Comparison of ENCODE assay signal across 8 mouse cellular contexts in the genomic region with DNA sequence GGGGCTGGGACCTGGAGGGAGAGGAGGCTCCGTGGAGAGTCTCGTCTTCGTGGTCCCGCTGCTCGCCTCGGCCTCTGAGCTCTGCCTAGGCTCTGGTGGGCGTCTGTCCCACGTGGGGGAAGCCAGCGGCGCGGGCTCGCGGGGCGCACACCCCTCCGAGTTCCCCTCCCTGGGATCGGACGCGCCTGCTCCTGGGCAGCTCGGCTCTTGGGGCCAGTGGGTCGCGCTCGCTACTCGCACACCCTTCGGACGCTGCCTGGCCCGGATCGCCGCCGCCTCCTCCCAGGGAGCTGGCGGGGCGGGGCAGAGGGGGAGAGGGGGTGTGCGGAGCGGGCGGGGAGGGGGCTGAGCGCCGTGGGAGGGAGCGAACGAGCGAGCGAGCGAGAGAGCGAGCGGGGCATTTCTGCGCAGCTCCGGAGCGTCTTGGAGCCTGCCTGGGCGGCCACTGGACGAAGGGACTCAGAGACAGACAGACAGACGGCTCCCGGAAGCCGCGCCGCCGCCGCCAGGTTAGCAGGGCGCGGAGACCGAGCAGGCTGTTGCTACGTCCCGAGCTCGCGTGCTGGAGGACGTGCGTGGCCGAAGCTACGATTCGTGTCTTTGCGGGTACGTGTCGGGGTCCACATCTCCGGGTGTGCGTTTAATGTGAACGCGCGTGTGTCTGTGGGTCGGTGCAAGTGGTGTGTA. TPM values are rescaled to one million over a fixed set of nuclear protein-coding genes. Genes with fewer than 3 reads are reported as not detected.
A peak's percentile ranks its signal among the peaks of the same experiment; 100 is the strongest.
DNase-seq lines count a peak whose midpoint lies in the region; ATAC-seq and TF ChIP-seq lines count a peak whose summit lies in the region.

A gene (plus strand): TSS at position 216 of the 687 bp plus-strand sequence.

- H3K27me3 ChIP-seq in CH12.LX (replicated peaks), result peaks cover 77% of the 10 kb centered on the region
- peaks cover 21% of the 10 kb centered on the region for H3K27me3 ChIP-seq in embryonic facial prominence, embryonic 15.5 days
- peaks cover 26% of the 10 kb centered on the region for H3K27me3 ChIP-seq in lung, embryonic 16.5 days (ENCODE audit: control insufficient read depth, insufficient read depth, low read depth, low read length)

- no peak for TF ChIP-seq RAD21 in CH12.LX (IDR thresholded peaks at IDR 0.05; ENCODE audit: low read depth, low read length)

- no peak for TF ChIP-seq EP300 in CH12.LX (IDR thresholded peaks at IDR 0.05; ENCODE audit: low read length)

- dilution Hi-C loops in CH12.LX (cut with MboI; ENCODE audit: extremely low pct_ligation_motif_present, extremely low pct_unique_long_range_greater_than_20kb, low sequenced_read_pairs), result no loop called here

- H3K4me1 ChIP-seq in CH12.LX (ENCODE audit: control insufficient read depth in 1 of 2, insufficient read depth in 2 of 2), result peaks cover 4 to 6% of the 10 kb centered on the region in 2 experiments; a peak in 3 of 4 replicates
- H3K4me1 ChIP-seq in embryonic facial prominence, embryonic 15.5 days, result peaks cover 31% of the 10 kb centered on the region
- peaks cover 18% of the 10 kb centered on the region; the same call in 1 of the 2 replicates for H3K4me1 ChIP-seq in lung, embryonic 16.5 days (replicated peaks; ENCODE audit: control insufficient read depth, insufficient read depth, low read length)
- peaks cover 9% of the 10 kb centered on the region; the same call in 1 of the 2 replicates for H3K4me1 ChIP-seq in olfactory bulb, adult 2 months (ENCODE audit: control insufficient read depth, insufficient read depth, low read length)

- no peak within 1 kb of the TSS for H3K27ac ChIP-seq in CH12.LX (ENCODE audit: insufficient read depth, low read depth)
- H3K27ac ChIP-seq in embryonic facial prominence, embryonic 15.5 days (replicated peaks), result 0 out of 2 replicates have a peak within 1 kb of the TSS, but pooled peaks have one; percentile 22
- H3K27ac ChIP-seq in lung, embryonic 16.5 days (ENCODE audit: low read length), result peak within 1 kb of the TSS; percentile 27
- no peak within 1 kb of the TSS for H3K27ac ChIP-seq in olfactory bulb, adult 2 months (ENCODE audit: insufficient read depth, low read depth, low read length)

- H3K4me3 ChIP-seq in CH12.LX (replicated peaks in 1 of 3; ENCODE audit: low read depth in 2 of 3, low read length in 2 of 3, poor library complexity in 1 of 3), result peak within 1 kb of the TSS in 1 of 3 experiments; percentile 47
- H3K4me3 ChIP-seq in embryonic facial prominence, embryonic 15.5 days (replicated peaks), result peak within 1 kb of the TSS; percentile 59
- H3K4me3 ChIP-seq in lung, embryonic 16.5 days (ENCODE audit: low read length), result peak within 1 kb of the TSS; percentile 63
- peak within 1 kb of the TSS; percentile 51 for H3K4me3 ChIP-seq in olfactory bulb, adult 2 months (ENCODE audit: insufficient read depth, low read depth, low read length)

- ATAC-seq in embryonic facial prominence, embryonic 15.5 days (ENCODE audit: insufficient number of reproducible peaks, low FRiP score, low TSS enrichment, low read depth), result peak; percentile 77
- ATAC-seq in lung, embryonic 16.5 days (ENCODE audit: low read depth), result peak; percentile 81
- ATAC-seq in erythroid progenitor cell, adult 5-6 weeks (replicated peaks; ENCODE audit: low FRiP score, poor library complexity, severe bottlenecking), result no peak

- no peak within 1 kb of the TSS for H3K9ac ChIP-seq in CH12.LX (ENCODE audit: insufficient read depth, low read depth)
- H3K9ac ChIP-seq in embryonic facial prominence, embryonic 15.5 days, result peak within 1 kb of the TSS; percentile 39
- H3K9ac ChIP-seq in lung, embryonic 16.5 days (ENCODE audit: low read length), result peak within 1 kb of the TSS; percentile 71

- peak within 1 kb of the TSS; percentile 45 for H3K4me2 ChIP-seq in CH12.LX (ENCODE audit: insufficient read depth, low read depth, poor library complexity, severe bottlenecking)
- H3K4me2 ChIP-seq in embryonic facial prominence, embryonic 15.5 days (replicated peaks), result peak within 1 kb of the TSS; percentile 99
- peak within 1 kb of the TSS; percentile 97 for H3K4me2 ChIP-seq in lung, embryonic 16.5 days (ENCODE audit: low read depth, low read length)

- in situ Hi-C loops in CH12.LX (cut with MboI; ENCODE audit: low pct_ligation_motif_present, low pct_unique_long_range_greater_than_20kb, low sequenced_read_pairs), result no loop called here

- no peaks in the 10 kb centered on the region for H3K79me2 ChIP-seq in CH12.LX (replicated peaks; ENCODE audit: control insufficient read depth, extremely low read depth, insufficient read depth, poor library complexity, severe bottlenecking)

- H3K36me3 ChIP-seq in CH12.LX (replicated peaks in 1 of 2; ENCODE audit: control insufficient read depth in 1 of 2, insufficient read depth in 1 of 2, low read length in 1 of 2), result no peaks in the 10 kb centered on the region
- H3K36me3 ChIP-seq in embryonic facial prominence, embryonic 15.5 days, result no peaks in the 10 kb centered on the region
- H3K36me3 ChIP-seq in lung, embryonic 16.5 days (ENCODE audit: control insufficient read depth, insufficient read depth, low read length), result no peaks in the 10 kb centered on the region

- no peak for DNase-seq in CH12.LX (ENCODE audit: extremely low read depth)
- DNase-seq in adrenal gland, adult 2 months, result peak; percentile 89
- DNase-seq in heart, postnatal 14 days, result peak; percentile 67 to 70
- peak; percentile 69 to 82 for DNase-seq in kidney, postnatal 4 days

- TF ChIP-seq CTCF in CH12.LX (conservative IDR thresholded peaks at IDR 0.05 in 1 of 2, IDR thresholded peaks at IDR 0.05 in 1 of 2; ENCODE audit: low read depth in 2 of 2, low read length in 2 of 2), result no peak
- TF ChIP-seq CTCF in olfactory bulb, adult 2 months (IDR thresholded peaks at IDR 0.05; ENCODE audit: insufficient read depth, low read depth, low read length), result no peak

- intact Hi-C loops in heart, postnatal 14 days (cut with DNase I), result loop anchor here (5.0 kb wide), 1 partner anchor 76 kb away; no protein-coding TSS in a partner anchor

- no peak for TF ChIP-seq POLR2A in CH12.LX (IDR thresholded peaks at IDR 0.05; ENCODE audit: low read depth, low read length)
- TF ChIP-seq POLR2A in olfactory bulb, adult 2 months (IDR thresholded peaks at IDR 0.05; ENCODE audit: insufficient read depth, low read depth, low read length), result no peak

- H3K9me3 ChIP-seq in CH12.LX (replicated peaks; ENCODE audit: low read length), result peaks cover 3% of the 10 kb centered on the region
- H3K9me3 ChIP-seq in embryonic facial prominence, embryonic 15.5 days (replicated peaks), result no peaks in the 10 kb centered on the region
- no peaks in the 10 kb centered on the region for H3K9me3 ChIP-seq in lung, embryonic 16.5 days (ENCODE audit: control insufficient read depth, low read length)

- under 1% methylated on average over 67 of the region's 76 CpGs for WGBS in embryonic facial prominence, embryonic 15.5 days
- WGBS in lung, embryonic 16.5 days, result under 1% methylated on average over 73 of the region's 76 CpGs
- under 1% methylated on average over 76 of the region's 76 CpGs for WGBS in olfactory bulb, adult 2 months

TF ChIP-seq in CH12.LX, 34 proteins besides CTCF, POLR2A, EP300 and RAD21:
- TF ChIP-seq TCF12 (IDR thresholded peaks at IDR 0.05; ENCODE audit: low read depth, low read length) (no peak), ETS1 (conservative IDR thresholded peaks at IDR 0.05; ENCODE audit: low read depth, low read length) (no peak), PAX5 (IDR thresholded peaks at IDR 0.05; ENCODE audit: low read length) (no peak), SIN3A (IDR thresholded peaks at IDR 0.05; ENCODE audit: low read length) (no peak), ZNF384 (IDR thresholded peaks at IDR 0.05; ENCODE audit: low read depth, low read length) (no peak), E2F4 (IDR thresholded peaks at IDR 0.05; ENCODE audit: insufficient replicate concordance, low read depth, low read length) (no peak), HCFC1 (IDR thresholded peaks at IDR 0.05; ENCODE audit: low read depth, low read length) (no peak), MYC (IDR thresholded peaks at IDR 0.05; ENCODE audit: low read depth, low read length) (no peak), BHLHE40 (IDR thresholded peaks at IDR 0.05; ENCODE audit: low read depth, low read length) (no peak), IRF4 (IDR thresholded peaks at IDR 0.05; ENCODE audit: low read depth, low read length) (no peak), CHD2 (IDR thresholded peaks at IDR 0.05; ENCODE audit: low read length) (no peak)

RNA-seq across cellular contexts. Expression of the gene that starts here (rescaled TPM):
- total RNA-seq in CH12.LX (2012; rRNA removed) (0.08 and 0.21 TPM in 2 replicates), CH12.LX (2014; rRNA removed) (not detected in 2 replicates)
- polyA plus RNA-seq in CH12.LX (2012; ENCODE audit: insufficient read length, low read depth), result not detected in 2 replicates
- total RNA-seq in adrenal gland, adult 2 months (2021), result 10 to 100 TPM; 81.4 to 93.4 TPM
- 52.0 and 52.7 TPM in 2 replicates for polyA plus RNA-seq in adrenal gland, adult 2 months (2012; rRNA removed)
- polyA plus RNA-seq in embryonic facial prominence, embryonic 15.5 days (2015; fragmentation: Nextera tagmentation; extraction: Ambion mirVana), result 3.4 and 3.8 TPM in 2 replicates
- 10 to 100 TPM; 10.1 to 13.9 TPM for total RNA-seq in heart, postnatal 14 days (2021)
- 2.1 and 2.2 TPM in 2 replicates for polyA plus RNA-seq in lung, embryonic 16.5 days (2015; fragmentation: Nextera tagmentation; extraction: Ambion mirVana)
- 51.4 and 207 TPM in 2 replicates for polyA plus RNA-seq in olfactory bulb, adult 2 months (2012; ENCODE audit: insufficient read depth, insufficient read length, low replicate concordance, missing spikeins)
- total RNA-seq in erythroid progenitor cell, adult 5-6 weeks (2015; ENCODE audit: low replicate concordance), result 0.36 and 0.84 TPM in 2 replicates
- 1.4 and 5.8 TPM in 2 replicates for total RNA-seq in erythroid progenitor cell, adult 5-6 weeks (2017; ENCODE audit: low replicate concordance)

Comparison
In these comparisons a context has a peak if more than half of its experiments do, and no peak if none do; other contexts are left out.
1. RNA of the gene that starts here (total RNA-seq): 81.4 to 93.4 TPM in adrenal gland, adult 2 months; 10.1 to 13.9 TPM in heart, postnatal 14 days, 0.36 to 5.8 TPM in erythroid progenitor cell, adult 5-6 weeks and 0.08 to 0.21 TPM in CH12.LX; every median in the first group is over 4 times any median in the second.
2. RNA of the gene that starts here (polyA plus RNA-seq): 52.0 to 52.7 TPM in adrenal gland, adult 2 months and 51.4 to 207 TPM in olfactory bulb, adult 2 months; 3.4 to 3.8 TPM in embryonic facial prominence, embryonic 15.5 days, 2.1 to 2.2 TPM in lung, embryonic 16.5 days and not detected in CH12.LX; every median in the first group is over 10 times any median in the second.
3. H3K27ac ChIP-seq: peak in embryonic facial prominence, embryonic 15.5 days (single experiment) and lung, embryonic 16.5 days (single experiment); none in CH12.LX (single experiment) and olfactory bulb, adult 2 months (single experiment).
4. H3K4me2 ChIP-seq: peak in every context shown above with its lines; median percentile 99 in embryonic facial prominence, embryonic 15.5 days; 97 in lung, embryonic 16.5 days; 45 in CH12.LX.